Mouse (Mus musculus) forebrain, embryonic 12.5 days (tissue): ENCODE measurements at regions not wholly inside any gene's neighbourhood (a gene's known extent, or its start where the extent isn't known, plus 50 kb on each side); places are given as distances from the start of the nearest gene placed in this dataset.

ENCODE experiments used
- ATAC-seq: fragments of 200-750 bp; cut with Nextera tagmentation; 2 replicates; pipeline ENCODE4 v1.8.0; 2017; ENCODE audit warnings: moderate TSS enrichment; ENCODE audit not compliant: low FRiP score
- H3K27ac ChIP-seq: fragments of 300-500 bp; sonication (generic); 2 replicates; pipeline ENCODE4 v1.5.1; 2016; ENCODE audit warnings: mild to moderate bottlenecking
- H3K27me3 ChIP-seq: fragments of 300-500 bp; sonication (generic); 2 replicates; pipeline ENCODE4 v1.6.1; 2016; ENCODE audit warnings: mild to moderate bottlenecking
- H3K36me3 ChIP-seq: fragments of 300-500 bp; sonication (generic); replicated peaks from 2 replicates; pipeline ENCODE4 v1.6.1; 2016; ENCODE audit warnings: mild to moderate bottlenecking
- H3K4me1 ChIP-seq: fragments of 300-500 bp; sonication (generic); 2 replicates; pipeline ENCODE4 v1.6.1; 2016
- H3K4me2 ChIP-seq: fragments of 300-500 bp; sonication (generic); 2 replicates; pipeline ENCODE4 v1.6.1; 2016; ENCODE audit warnings: mild to moderate bottlenecking, moderate library complexity
- H3K4me3 ChIP-seq: fragments of 300-500 bp; sonication (generic); replicated peaks from 2 replicates; pipeline ENCODE4 v1.5.1; 2016; ENCODE audit warnings: mild to moderate bottlenecking
- H3K9ac ChIP-seq: fragments of 300-500 bp; sonication (generic); 2 replicates; pipeline ENCODE4 v1.6.1; 2016; ENCODE audit warnings: mild to moderate bottlenecking
- H3K9me3 ChIP-seq: fragments of 300-500 bp; sonication (generic); 2 replicates; pipeline ENCODE4 v1.6.1; 2016
- WGBS: fragments of 180-500 bp; shearing (Covaris S2); methylation state at CpG from one replicate; pipeline ENCODE4 v1.1.7; 2016; 5-methylcytosine and 5-hydroxymethylcytosine counted together

GRCm38 (mm10) chr12:112411612-112412350 lies 77.5 kb upstream of the A530016L24Rik start:
- 20% methylated on average over 13 of the region's 13 CpGs for WGBS
- Histone ChIP-seq H3K36me3 (no peaks in the 10 kb centered on the region), H3K4me2 (no peak overlapping the region; the same call in 1 of the 2 replicates), H3K4me3 (no peak overlapping the region), H3K9me3 (no peaks in the 10 kb centered on the region), H3K27me3 (no peaks in the 10 kb centered on the region; the same call in 1 of the 2 replicates), H3K4me1 (peaks cover 30% of the 10 kb centered on the region), H3K9ac (no peak overlapping the region), H3K27ac (0 out of 2 replicates have a peak overlapping the region, but pooled peaks have one; percentile 36)
- no peak for ATAC-seq

GRCm38 (mm10) chr12:112412351-112412697 lies 76.9 kb upstream of the A530016L24Rik start:
- H3K27ac ChIP-seq, result 0 out of 2 replicates have a peak overlapping the region, but pooled peaks have one; percentile 36
- H3K4me1 ChIP-seq, result peaks cover 30% of the 10 kb centered on the region
- H3K9ac ChIP-seq, result no peak overlapping the region
- no peak overlapping the region for H3K4me3 ChIP-seq
- 53% methylated on average over 2 of the region's 2 CpGs for WGBS
- H3K9me3 ChIP-seq, result no peaks in the 10 kb centered on the region
- no peaks in the 10 kb centered on the region for H3K36me3 ChIP-seq
- no peak for ATAC-seq
- H3K4me2 ChIP-seq, result no peak overlapping the region
- H3K27me3 ChIP-seq, result no peaks in the 10 kb centered on the region; the same call in 1 of the 2 replicates

- Histone ChIP-seq H3K27me3 (no peaks in the 10 kb centered on the region), H3K4me1 (peaks cover 15% of the 10 kb centered on the region), H3K27ac (no peak overlapping the region), H3K9me3 (no peaks in the 10 kb centered on the region), H3K4me3 (no peak overlapping the region), H3K36me3 (no peaks in the 10 kb centered on the region), H3K9ac (no peak overlapping the region), H3K4me2 (no peak overlapping the region)
- ATAC-seq, result no peak
- WGBS, result 70% methylated on average over 18 of the region's 18 CpGs
Observed at GRCm38 (mm10) chr12:112415926-112416473, 73.2 kb upstream of the A530016L24Rik start.

GRCm38 (mm10) chr12:112416537-112416936 lies 72.7 kb upstream of the A530016L24Rik start:
- Histone ChIP-seq H3K36me3 (no peaks in the 10 kb centered on the region), H3K4me3 (no peak overlapping the region), H3K27ac (no peak overlapping the region), H3K27me3 (no peaks in the 10 kb centered on the region), H3K9ac (no peak overlapping the region), H3K4me1 (peaks cover 9% of the 10 kb centered on the region), H3K4me2 (no peak overlapping the region), H3K9me3 (no peaks in the 10 kb centered on the region)
- 85% methylated on average over 13 of the region's 13 CpGs for WGBS
- ATAC-seq, result no peak

GRCm38 (mm10) chr12:112418636-112419035 lies 70.6 kb upstream of the A530016L24Rik start:
- Histone ChIP-seq H3K4me2 (no peak overlapping the region), H3K9ac (no peak overlapping the region), H3K27me3 (no peaks in the 10 kb centered on the region), H3K27ac (no peak overlapping the region), H3K4me1 (peaks cover 12% of the 10 kb centered on the region; the same call in 1 of the 2 replicates), H3K36me3 (no peaks in the 10 kb centered on the region), H3K9me3 (no peaks in the 10 kb centered on the region), H3K4me3 (no peak overlapping the region)
- 90% methylated on average over 12 of the region's 12 CpGs for WGBS
- no peak for ATAC-seq

- no peak for ATAC-seq
- H3K4me2 ChIP-seq, result no peak overlapping the region
- peaks cover 14% of the 10 kb centered on the region; the same call in 1 of the 2 replicates for H3K4me1 ChIP-seq
- H3K36me3 ChIP-seq, result no peaks in the 10 kb centered on the region
- H3K27ac ChIP-seq, result 0 out of 2 replicates have a peak overlapping the region, but pooled peaks have one; percentile 13
- no peak overlapping the region for H3K4me3 ChIP-seq
- 64% methylated on average over 9 of the region's 9 CpGs for WGBS
- H3K27me3 ChIP-seq, result 0 out of 2 replicates have a peak, but pooled peaks cover 4% of the 10 kb centered on the region
- no peaks in the 10 kb centered on the region for H3K9me3 ChIP-seq
- no peak overlapping the region for H3K9ac ChIP-seq
Observed at GRCm38 (mm10) chr12:112422177-112422576, 67.1 kb upstream of the A530016L24Rik start.

- Histone ChIP-seq H3K9ac (no peak overlapping the region), H3K36me3 (no peaks in the 10 kb centered on the region), H3K4me1 (peaks cover 14% of the 10 kb centered on the region; the same call in 1 of the 2 replicates), H3K27me3 (0 out of 2 replicates have a peak, but pooled peaks cover 4% of the 10 kb centered on the region), H3K4me3 (no peak overlapping the region), H3K27ac (no peak overlapping the region), H3K9me3 (no peaks in the 10 kb centered on the region), H3K4me2 (no peak overlapping the region)
- no peak for ATAC-seq
- 93% methylated on average over 6 of the region's 6 CpGs for WGBS
Observed at GRCm38 (mm10) chr12:112424150-112424549, 65.1 kb upstream of the A530016L24Rik start.

GRCm38 (mm10) chr12:112426681-112427080 lies 62.6 kb upstream of the A530016L24Rik start:
- 0 out of 2 replicates have a peak, but pooled peaks cover 4% of the 10 kb centered on the region for H3K27me3 ChIP-seq
- no peak overlapping the region for H3K9ac ChIP-seq
- H3K4me1 ChIP-seq, result peaks cover 27% of the 10 kb centered on the region
- ATAC-seq, result no peak
- H3K4me2 ChIP-seq, result no peak overlapping the region
- no peak overlapping the region for H3K4me3 ChIP-seq
- no peak overlapping the region for H3K27ac ChIP-seq
- no peaks in the 10 kb centered on the region for H3K9me3 ChIP-seq
- WGBS, result 88% methylated on average over 9 of the region's 9 CpGs
- H3K36me3 ChIP-seq, result no peaks in the 10 kb centered on the region

- 73% methylated on average over 22 of the region's 22 CpGs for WGBS
- peak overlapping the region; percentile 15; the same call in 1 of the 2 replicates for H3K27ac ChIP-seq
- peaks cover 39% of the 10 kb centered on the region for H3K4me1 ChIP-seq
- H3K9me3 ChIP-seq, result no peaks in the 10 kb centered on the region
- H3K9ac ChIP-seq, result no peak overlapping the region
- H3K4me3 ChIP-seq, result no peak overlapping the region
- H3K27me3 ChIP-seq, result no peaks in the 10 kb centered on the region
- no peak for ATAC-seq
- no peaks in the 10 kb centered on the region for H3K36me3 ChIP-seq
- no peak overlapping the region for H3K4me2 ChIP-seq
Observed at GRCm38 (mm10) chr12:112430104-112430846, 59.0 kb upstream of the A530016L24Rik start.

- H3K9ac ChIP-seq, result no peak overlapping the region
- no peak overlapping the region for H3K4me3 ChIP-seq
- H3K27ac ChIP-seq, result no peak overlapping the region
- no peaks in the 10 kb centered on the region for H3K36me3 ChIP-seq
- H3K9me3 ChIP-seq, result no peaks in the 10 kb centered on the region
- peaks cover 43% of the 10 kb centered on the region for H3K4me1 ChIP-seq
- H3K27me3 ChIP-seq, result 0 out of 2 replicates have a peak, but pooled peaks cover under 1% of the 10 kb centered on the region
- no peak overlapping the region for H3K4me2 ChIP-seq
- ATAC-seq, result 0 out of 2 replicates have a peak, but pooled peaks have one; percentile 21
- 38% methylated on average over 12 of the region's 12 CpGs for WGBS
Observed at GRCm38 (mm10) chr12:112433315-112433714, 55.9 kb upstream of the A530016L24Rik start.

GRCm38 (mm10) chr12:112434673-112435294 lies 54.5 kb upstream of the A530016L24Rik start:
- 73% methylated on average over 3 of the region's 3 CpGs for WGBS
- no peak for ATAC-seq
- 0 out of 2 replicates have a peak, but pooled peaks cover 3% of the 10 kb centered on the region for H3K27me3 ChIP-seq
- H3K4me1 ChIP-seq, result peaks cover 43% of the 10 kb centered on the region
- H3K9me3 ChIP-seq, result no peaks in the 10 kb centered on the region
- no peak overlapping the region for H3K9ac ChIP-seq
- H3K4me2 ChIP-seq, result no peak overlapping the region
- no peak overlapping the region for H3K4me3 ChIP-seq
- H3K36me3 ChIP-seq, result no peaks in the 10 kb centered on the region
- peak overlapping the region; percentile 79 for H3K27ac ChIP-seq
